Mouse (Mus musculus): ENCODE data around the gene Dock6. TPM values are rescaled to one million over a fixed set of nuclear protein-coding genes. Genes with fewer than 3 reads are reported as not detected.

Gene Dock6
- polyA plus RNA-seq, 1 experiment from 2014 or later = 15.1 TPM

- no peak overlapping the region for H3K27ac ChIP-seq (ENCODE audit: low read depth, low read length)
- H3K27me3 ChIP-seq (ENCODE audit: control insufficient read depth, insufficient read depth, low read length) = peaks cover 2% of the 10 kb centered on the region; the same call in 1 of the 2 replicates
- no peak overlapping the region for H3K4me2 ChIP-seq
- H3K36me3 ChIP-seq (ENCODE audit: control insufficient read depth, insufficient read depth, low read length) = no peaks in the 10 kb centered on the region
- DNase-seq (ENCODE audit: low spot score, missing footprints) (no peak), ATAC-seq (ENCODE audit: low FRiP score) (no peak)
- H3K9ac ChIP-seq (ENCODE audit: low read length) = no peak overlapping the region
- H3K9me3 ChIP-seq (ENCODE audit: control insufficient read depth, low read length) = no peaks in the 10 kb centered on the region
- 76% methylated on average over 3 of the region's 3 CpGs for WGBS
- H3K4me3 ChIP-seq (ENCODE audit: low read depth, low read length) = no peak overlapping the region
- H3K4me1 ChIP-seq (ENCODE audit: control insufficient read depth, insufficient read depth, low read length) = peaks cover 7% of the 10 kb centered on the region
Observed at GRCm38 (mm10) chr9:21851084-21851483, 1.4 kb downstream of the Dock6 start.

- WGBS = 82% methylated on average over 7 of the region's 7 CpGs
- Histone ChIP-seq H3K9me3 (ENCODE audit: control insufficient read depth, low read length) (no peaks in the 10 kb centered on the region), H3K27me3 (ENCODE audit: control insufficient read depth, insufficient read depth, low read length) (peaks cover 2% of the 10 kb centered on the region; the same call in 1 of the 2 replicates), H3K4me3 (ENCODE audit: low read depth, low read length) (no peak overlapping the region), H3K4me1 (ENCODE audit: control insufficient read depth, insufficient read depth, low read length) (peaks cover 7% of the 10 kb centered on the region), H3K36me3 (ENCODE audit: control insufficient read depth, insufficient read depth, low read length) (no peaks in the 10 kb centered on the region), H3K27ac (ENCODE audit: low read depth, low read length) (no peak overlapping the region), H3K9ac (ENCODE audit: low read length) (no peak overlapping the region), H3K4me2 (no peak overlapping the region)
- ATAC-seq (ENCODE audit: low FRiP score) = no peak
- no peak for DNase-seq (ENCODE audit: low spot score, missing footprints)
Observed at GRCm38 (mm10) chr9:21849691-21850677, 2.5 kb downstream of the Dock6 start.

GRCm38 (mm10) chr9:21847926-21848325, 4.5 kb downstream of the Dock6 start:
- Histone ChIP-seq H3K9me3 (ENCODE audit: control insufficient read depth, low read length) (no peaks in the 10 kb centered on the region), H3K9ac (ENCODE audit: low read length) (no peak overlapping the region), H3K27me3 (ENCODE audit: control insufficient read depth, insufficient read depth, low read length) (peaks cover 2% of the 10 kb centered on the region; the same call in 1 of the 2 replicates), H3K4me3 (ENCODE audit: low read depth, low read length) (no peak overlapping the region), H3K4me2 (no peak overlapping the region), H3K27ac (ENCODE audit: low read depth, low read length) (no peak overlapping the region; the same call in 1 of the 2 replicates), H3K36me3 (ENCODE audit: control insufficient read depth, insufficient read depth, low read length) (no peaks in the 10 kb centered on the region), H3K4me1 (ENCODE audit: control insufficient read depth, insufficient read depth, low read length) (peaks cover 7% of the 10 kb centered on the region)
- ATAC-seq (ENCODE audit: low FRiP score) = no peak
- DNase-seq (ENCODE audit: low spot score, missing footprints) = no peak
- WGBS = 15% methylated on average over 10 of the region's 10 CpGs

- no peak for ATAC-seq (ENCODE audit: low FRiP score)
- H3K27me3 ChIP-seq (ENCODE audit: control insufficient read depth, insufficient read depth, low read length) = peaks cover 2% of the 10 kb centered on the region; the same call in 1 of the 2 replicates
- DNase-seq (ENCODE audit: low spot score, missing footprints) = no peak
- peaks cover 7% of the 10 kb centered on the region for H3K4me1 ChIP-seq (ENCODE audit: control insufficient read depth, insufficient read depth, low read length)
- H3K36me3 ChIP-seq (ENCODE audit: control insufficient read depth, insufficient read depth, low read length) = no peaks in the 10 kb centered on the region
- no peak overlapping the region for H3K27ac ChIP-seq (ENCODE audit: low read depth, low read length)
- 0 out of 2 replicates have a peak overlapping the region, but pooled peaks have one; percentile 5 for H3K9ac ChIP-seq (ENCODE audit: low read length)
- H3K9me3 ChIP-seq (ENCODE audit: control insufficient read depth, low read length) = no peaks in the 10 kb centered on the region
- H3K4me2 ChIP-seq = no peak overlapping the region
- WGBS = 31% methylated on average over 3 of the region's 3 CpGs
- H3K4me3 ChIP-seq (ENCODE audit: low read depth, low read length) = no peak overlapping the region
Observed at GRCm38 (mm10) chr9:21847425-21847824, 5.0 kb downstream of the Dock6 start.

- H3K4me1 ChIP-seq (ENCODE audit: control insufficient read depth, insufficient read depth, low read length) = peaks cover 4% of the 10 kb centered on the region
- WGBS = 25% methylated on average over 11 of the region's 11 CpGs
- ATAC-seq (ENCODE audit: low FRiP score) = peak; percentile 49; the same call in 1 of the 2 replicates
- H3K27ac ChIP-seq (ENCODE audit: low read depth, low read length) = no peak overlapping the region
- no peaks in the 10 kb centered on the region for H3K36me3 ChIP-seq (ENCODE audit: control insufficient read depth, insufficient read depth, low read length)
- H3K27me3 ChIP-seq (ENCODE audit: control insufficient read depth, insufficient read depth, low read length) = peaks cover 2% of the 10 kb centered on the region; the same call in 1 of the 2 replicates
- H3K9me3 ChIP-seq (ENCODE audit: control insufficient read depth, low read length) = no peaks in the 10 kb centered on the region
- no peak overlapping the region; the same call in 1 of the 2 replicates for H3K4me2 ChIP-seq
- no peak overlapping the region for H3K4me3 ChIP-seq (ENCODE audit: low read depth, low read length)
- no peak overlapping the region; the same call in 1 of the 2 replicates for H3K9ac ChIP-seq (ENCODE audit: low read length)
- no peak for DNase-seq (ENCODE audit: low spot score, missing footprints)
Observed at GRCm38 (mm10) chr9:21846755-21847341, 5.6 kb downstream of the Dock6 start.

- Histone ChIP-seq H3K9me3 (ENCODE audit: control insufficient read depth, low read length) (no peaks in the 10 kb centered on the region), H3K4me3 (ENCODE audit: low read depth, low read length) (no peak overlapping the region), H3K36me3 (ENCODE audit: control insufficient read depth, insufficient read depth, low read length) (no peaks in the 10 kb centered on the region), H3K9ac (ENCODE audit: low read length) (no peak overlapping the region), H3K4me1 (ENCODE audit: control insufficient read depth, insufficient read depth, low read length) (no peaks in the 10 kb centered on the region; the same call in 1 of the 2 replicates), H3K4me2 (no peak overlapping the region), H3K27me3 (ENCODE audit: control insufficient read depth, insufficient read depth, low read length) (peaks cover 2% of the 10 kb centered on the region; the same call in 1 of the 2 replicates), H3K27ac (ENCODE audit: low read depth, low read length) (no peak overlapping the region)
- 62% methylated on average over 14 of the region's 14 CpGs for WGBS
- DNase-seq (ENCODE audit: low spot score, missing footprints) (no peak), ATAC-seq (ENCODE audit: low FRiP score) (no peak)
Observed at GRCm38 (mm10) chr9:21845381-21846080, 6.9 kb downstream of the Dock6 start.

GRCm38 (mm10) chr9:21843086-21843485, 9.3 kb downstream of the Dock6 start:
- DNase-seq (ENCODE audit: low spot score, missing footprints) (no peak), ATAC-seq (ENCODE audit: low FRiP score) (no peak)
- Histone ChIP-seq H3K27ac (ENCODE audit: low read depth, low read length) (no peak overlapping the region), H3K9ac (ENCODE audit: low read length) (no peak overlapping the region), H3K4me1 (ENCODE audit: control insufficient read depth, insufficient read depth, low read length) (no peaks in the 10 kb centered on the region; the same call in 1 of the 2 replicates), H3K36me3 (ENCODE audit: control insufficient read depth, insufficient read depth, low read length) (no peaks in the 10 kb centered on the region), H3K4me3 (ENCODE audit: low read depth, low read length) (no peak overlapping the region), H3K9me3 (ENCODE audit: control insufficient read depth, low read length) (no peaks in the 10 kb centered on the region), H3K4me2 (no peak overlapping the region), H3K27me3 (ENCODE audit: control insufficient read depth, insufficient read depth, low read length) (peaks cover 2% of the 10 kb centered on the region; the same call in 1 of the 2 replicates)
- 89% methylated on average over 6 of the region's 6 CpGs for WGBS

- Histone ChIP-seq H3K36me3 (ENCODE audit: control insufficient read depth, insufficient read depth, low read length) (no peaks in the 10 kb centered on the region), H3K9me3 (ENCODE audit: control insufficient read depth, low read length) (no peaks in the 10 kb centered on the region), H3K4me1 (ENCODE audit: control insufficient read depth, insufficient read depth, low read length) (no peaks in the 10 kb centered on the region; the same call in 1 of the 2 replicates), H3K9ac (ENCODE audit: low read length) (no peak overlapping the region), H3K4me3 (ENCODE audit: low read depth, low read length) (no peak overlapping the region), H3K27ac (ENCODE audit: low read depth, low read length) (no peak overlapping the region), H3K27me3 (ENCODE audit: control insufficient read depth, insufficient read depth, low read length) (no peaks in the 10 kb centered on the region), H3K4me2 (no peak overlapping the region)
- no peak for DNase-seq (ENCODE audit: low spot score, missing footprints)
- ATAC-seq (ENCODE audit: low FRiP score) = no peak
- WGBS = 65% methylated on average over 5 of the region's 5 CpGs
Observed at GRCm38 (mm10) chr9:21842391-21842790, 10.0 kb downstream of the Dock6 start.

Measured in midbrain, embryonic 11.5 days (tissue).